Mouse (Mus musculus): Measurements from ENCODE around the gene Aipl1. TPM values are rescaled to one million over a fixed set of nuclear protein-coding genes. Genes with fewer than 3 reads are reported as not detected.

The Aipl1 gene
- polyA plus RNA-seq, 2 experiments = 0.28 TPM; not detected in 1

GRCm38 (mm10) chr11:72042631-72043030 lies 5.3 kb upstream of the Aipl1 start:
- Histone ChIP-seq H3K27me3 (ENCODE audit: control insufficient read depth, insufficient read depth, low read length) (no peaks in the 10 kb centered on the region), H3K4me1 (ENCODE audit: control insufficient read depth, insufficient read depth, low read length) (peaks cover 17% of the 10 kb centered on the region), H3K9ac (ENCODE audit: low read depth, low read length, severe bottlenecking) (peak overlapping the region; percentile 44), H3K4me3 (replicated peaks; ENCODE audit: low read length) (peak overlapping the region; percentile 69), H3K9me3 (ENCODE audit: control insufficient read depth, low read length) (no peaks in the 10 kb centered on the region), H3K4me2 (replicated peaks; ENCODE audit: low read depth, low read length, severe bottlenecking) (peak overlapping the region; percentile 90), H3K27ac (replicated peaks; ENCODE audit: low read depth, low read length) (no peak overlapping the region), H3K36me3 (ENCODE audit: control insufficient read depth, insufficient read depth, low read length) (peaks cover 19% of the 10 kb centered on the region)
- WGBS = 2% methylated on average over 14 of the region's 14 CpGs
- no peak for TF ChIP-seq POLR2A (IDR thresholded peaks at IDR 0.05; ENCODE audit: borderline replicate concordance, extremely low read depth, insufficient read depth, insufficient read length)
- ATAC-seq (ENCODE audit: low FRiP score, low read depth) (peak; percentile 13; the same call in 1 of the 2 replicates), DNase-seq (ENCODE audit: low spot score) (no peak)

GRCm38 (mm10) chr11:72041768-72042607 lies 4.7 kb upstream of the Aipl1 start, which contains the start of gene Pimreg:
Gene Pimreg (plus strand): TSS chr11:72042032.
- under 1% methylated on average over 50 of the region's 52 CpGs for WGBS
- peaks cover 19% of the 10 kb centered on the region for H3K36me3 ChIP-seq (ENCODE audit: control insufficient read depth, insufficient read depth, low read length)
- peak; percentile 97 for ATAC-seq (ENCODE audit: low FRiP score, low read depth)
- DNase-seq (ENCODE audit: low spot score) = peak; percentile 95
- H3K9me3 ChIP-seq (ENCODE audit: control insufficient read depth, low read length) = no peaks in the 10 kb centered on the region
- 0 out of 2 replicates have a peak, but pooled peaks have one; percentile 46 for TF ChIP-seq POLR2A (IDR thresholded peaks at IDR 0.05; ENCODE audit: borderline replicate concordance, extremely low read depth, insufficient read depth, insufficient read length)
- H3K27ac ChIP-seq (replicated peaks; ENCODE audit: low read depth, low read length) = no peak within 1 kb of the TSS
- peak within 1 kb of the TSS; percentile 90 for H3K4me2 ChIP-seq (replicated peaks; ENCODE audit: low read depth, low read length, severe bottlenecking)
- peaks cover 17% of the 10 kb centered on the region for H3K4me1 ChIP-seq (ENCODE audit: control insufficient read depth, insufficient read depth, low read length)
- H3K9ac ChIP-seq (ENCODE audit: low read depth, low read length, severe bottlenecking) = peak within 1 kb of the TSS; percentile 61
- peak within 1 kb of the TSS; percentile 69 for H3K4me3 ChIP-seq (replicated peaks; ENCODE audit: low read length)
- no peaks in the 10 kb centered on the region for H3K27me3 ChIP-seq (ENCODE audit: control insufficient read depth, insufficient read depth, low read length)

GRCm38 (mm10) chr11:72041290-72041767 lies 4.0 kb upstream of the Aipl1 start:
- Histone ChIP-seq H3K36me3 (ENCODE audit: control insufficient read depth, insufficient read depth, low read length) (peaks cover 19% of the 10 kb centered on the region), H3K4me2 (replicated peaks; ENCODE audit: low read depth, low read length, severe bottlenecking) (peak overlapping the region; percentile 90), H3K4me1 (ENCODE audit: control insufficient read depth, insufficient read depth, low read length) (peaks cover 17% of the 10 kb centered on the region), H3K27me3 (ENCODE audit: control insufficient read depth, insufficient read depth, low read length) (no peaks in the 10 kb centered on the region), H3K27ac (replicated peaks; ENCODE audit: low read depth, low read length) (no peak overlapping the region), H3K9me3 (ENCODE audit: control insufficient read depth, low read length) (no peaks in the 10 kb centered on the region), H3K9ac (ENCODE audit: low read depth, low read length, severe bottlenecking) (peak overlapping the region; percentile 61), H3K4me3 (replicated peaks; ENCODE audit: low read length) (peak overlapping the region; percentile 69)
- no peak for ATAC-seq (ENCODE audit: low FRiP score, low read depth)
- no peak for TF ChIP-seq POLR2A (IDR thresholded peaks at IDR 0.05; ENCODE audit: borderline replicate concordance, extremely low read depth, insufficient read depth, insufficient read length)
- DNase-seq (ENCODE audit: low spot score) = no peak
- WGBS = 16% methylated on average over 6 of the region's 6 CpGs

GRCm38 (mm10) chr11:72039599-72040386 lies 2.5 kb upstream of the Aipl1 start:
- no peak overlapping the region for H3K9ac ChIP-seq (ENCODE audit: low read depth, low read length, severe bottlenecking)
- H3K4me2 ChIP-seq (replicated peaks; ENCODE audit: low read depth, low read length, severe bottlenecking) = no peak overlapping the region
- no peak for ATAC-seq (ENCODE audit: low FRiP score, low read depth)
- peaks cover 4% of the 10 kb centered on the region for H3K36me3 ChIP-seq (ENCODE audit: control insufficient read depth, insufficient read depth, low read length)
- no peak for DNase-seq (ENCODE audit: low spot score)
- TF ChIP-seq POLR2A (IDR thresholded peaks at IDR 0.05; ENCODE audit: borderline replicate concordance, extremely low read depth, insufficient read depth, insufficient read length) = no peak
- H3K9me3 ChIP-seq (ENCODE audit: control insufficient read depth, low read length) = no peaks in the 10 kb centered on the region
- 50% methylated on average over 16 of the region's 16 CpGs for WGBS
- no peak overlapping the region for H3K4me3 ChIP-seq (replicated peaks; ENCODE audit: low read length)
- H3K27me3 ChIP-seq (ENCODE audit: control insufficient read depth, insufficient read depth, low read length) = no peaks in the 10 kb centered on the region
- H3K4me1 ChIP-seq (ENCODE audit: control insufficient read depth, insufficient read depth, low read length) = peaks cover 17% of the 10 kb centered on the region
- no peak overlapping the region for H3K27ac ChIP-seq (replicated peaks; ENCODE audit: low read depth, low read length)

- 6% methylated on average over 4 of the region's 4 CpGs for WGBS
- Histone ChIP-seq H3K4me2 (replicated peaks; ENCODE audit: low read depth, low read length, severe bottlenecking) (no peak overlapping the region), H3K4me1 (ENCODE audit: control insufficient read depth, insufficient read depth, low read length) (peaks cover 8% of the 10 kb centered on the region), H3K4me3 (replicated peaks; ENCODE audit: low read length) (no peak overlapping the region), H3K9ac (ENCODE audit: low read depth, low read length, severe bottlenecking) (no peak overlapping the region), H3K27ac (replicated peaks; ENCODE audit: low read depth, low read length) (no peak overlapping the region), H3K36me3 (ENCODE audit: control insufficient read depth, insufficient read depth, low read length) (no peaks in the 10 kb centered on the region), H3K27me3 (ENCODE audit: control insufficient read depth, insufficient read depth, low read length) (no peaks in the 10 kb centered on the region), H3K9me3 (ENCODE audit: control insufficient read depth, low read length) (no peaks in the 10 kb centered on the region)
- TF ChIP-seq POLR2A (IDR thresholded peaks at IDR 0.05; ENCODE audit: borderline replicate concordance, extremely low read depth, insufficient read depth, insufficient read length) = no peak
- DNase-seq (ENCODE audit: low spot score) (peak; percentile 86), ATAC-seq (ENCODE audit: low FRiP score, low read depth) (no peak)
Measured at GRCm38 (mm10) chr11:72037996-72038395, 687 bp upstream of the Aipl1 start.
